Mouse (Mus musculus): ENCODE results near the gene Ppp1r14c. TPM values are rescaled to one million over a fixed set of nuclear protein-coding genes. Genes with fewer than 3 reads are reported as not detected.

The Ppp1r14c gene
- total and polyA plus RNA-seq, 3 experiments = 0.16 TPM; not detected in 2

DNA sequence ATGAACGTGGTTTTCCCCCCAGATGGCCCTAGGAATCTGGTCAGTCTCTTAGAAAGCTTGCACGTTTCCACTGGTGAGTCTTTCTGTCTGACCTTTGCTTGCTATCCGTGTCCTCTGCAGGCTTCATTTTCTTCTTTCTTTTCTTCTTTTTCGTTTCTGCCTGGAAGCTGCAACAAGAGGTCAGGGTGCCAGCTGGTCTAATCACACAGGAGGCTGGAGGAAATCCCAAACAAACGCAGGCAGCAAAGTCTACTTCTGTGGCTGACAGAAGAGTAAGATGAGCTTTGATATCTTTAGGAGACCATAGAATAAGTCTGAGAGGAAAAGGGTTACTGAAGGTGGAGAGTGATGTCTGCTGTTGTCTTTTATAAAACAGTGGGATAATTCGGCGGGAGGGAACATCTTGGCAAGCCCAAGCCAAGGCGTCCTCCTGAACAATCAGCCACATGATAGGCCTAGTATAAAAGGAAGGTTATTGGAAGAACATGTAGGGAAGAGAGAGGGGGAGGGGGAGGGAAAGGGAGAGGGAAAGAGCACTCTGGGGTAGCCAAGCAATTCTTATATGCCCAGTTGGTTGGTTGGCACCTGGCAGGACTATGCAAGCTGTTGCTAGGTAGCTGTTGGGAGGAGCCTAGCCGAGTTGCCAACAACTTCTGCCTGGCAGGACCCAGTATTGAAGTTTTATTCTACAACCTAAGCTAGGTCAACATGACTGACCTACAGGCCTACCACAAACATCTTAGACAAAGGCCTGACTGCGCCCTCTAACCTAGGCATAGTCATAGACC is 30.3 kb downstream of the Ppp1r14c start:
- H3K4me1 ChIP-seq (ENCODE audit: insufficient read depth, low read depth, low read length) = no peaks in the 10 kb centered on the region
- H3K9me3 ChIP-seq (replicated peaks) = no peaks in the 10 kb centered on the region
- no peaks in the 10 kb centered on the region for H3K27me3 ChIP-seq (ENCODE audit: insufficient read depth, low read length)
- TF ChIP-seq GATA1 (IDR thresholded peaks at IDR 0.05; ENCODE audit: borderline replicate concordance, low read length) = no peak
- TF ChIP-seq POLR2AphosphoS5 (IDR thresholded peaks at IDR 0.05; ENCODE audit: insufficient replicate concordance, low read depth, low read length) = no peak
- no peak for TF ChIP-seq GATA2 (IDR thresholded peaks at IDR 0.05; ENCODE audit: borderline replicate concordance, low read depth, low read length)
- no peak for TF ChIP-seq TAL1 (conservative IDR thresholded peaks at IDR 0.05; ENCODE audit: low read depth, low read length)
- ATAC-seq (ENCODE audit: extremely low read depth, insufficient number of reproducible peaks, low FRiP score, poor library complexity, severe bottlenecking) (no peak), DNase-seq (ENCODE audit: low spot score) (no peak)
- no peak overlapping the region for H3K4me3 ChIP-seq (ENCODE audit: low read depth, low read length)
- H3K36me3 ChIP-seq (replicated peaks) = no peaks in the 10 kb centered on the region

DNA sequence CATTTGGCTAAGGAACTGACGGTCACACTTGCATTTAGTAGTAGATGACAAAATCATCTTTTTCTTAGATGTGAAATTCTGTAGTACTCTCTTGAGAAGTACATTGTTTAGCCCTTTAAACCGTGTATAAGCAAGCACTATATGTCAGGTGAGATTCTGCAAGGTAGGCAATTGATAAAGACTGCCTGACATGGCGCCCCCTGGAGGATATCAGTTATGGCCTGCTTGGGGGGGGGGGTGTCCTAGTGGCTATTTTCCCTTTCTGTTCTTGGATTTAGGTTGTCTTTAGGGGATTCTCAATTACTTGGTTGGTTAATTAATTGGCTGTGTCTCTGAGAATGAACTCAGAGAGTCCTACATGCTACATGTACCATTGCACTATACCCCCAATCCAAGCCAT is 31.5 kb downstream of the Ppp1r14c start:
- ATAC-seq (ENCODE audit: extremely low read depth, insufficient number of reproducible peaks, low FRiP score, poor library complexity, severe bottlenecking) = no peak
- Histone ChIP-seq H3K4me1 (ENCODE audit: insufficient read depth, low read depth, low read length) (no peaks in the 10 kb centered on the region), H3K27me3 (ENCODE audit: insufficient read depth, low read length) (no peaks in the 10 kb centered on the region), H3K36me3 (replicated peaks) (no peaks in the 10 kb centered on the region), H3K9me3 (replicated peaks) (no peaks in the 10 kb centered on the region), H3K4me3 (ENCODE audit: low read depth, low read length) (no peak overlapping the region)
- DNase-seq (ENCODE audit: low spot score) = no peak
- TF ChIP-seq GATA1 (IDR thresholded peaks at IDR 0.05; ENCODE audit: borderline replicate concordance, low read length) = no peak
- TF ChIP-seq TAL1 (conservative IDR thresholded peaks at IDR 0.05; ENCODE audit: low read depth, low read length) = no peak
- TF ChIP-seq GATA2 (IDR thresholded peaks at IDR 0.05; ENCODE audit: borderline replicate concordance, low read depth, low read length) = no peak
- TF ChIP-seq POLR2AphosphoS5 (IDR thresholded peaks at IDR 0.05; ENCODE audit: insufficient replicate concordance, low read depth, low read length) = no peak
- TF ChIP-seq CTCF (IDR thresholded peaks at IDR 0.05; ENCODE audit: low read depth, low read length) = no peak

DNA sequence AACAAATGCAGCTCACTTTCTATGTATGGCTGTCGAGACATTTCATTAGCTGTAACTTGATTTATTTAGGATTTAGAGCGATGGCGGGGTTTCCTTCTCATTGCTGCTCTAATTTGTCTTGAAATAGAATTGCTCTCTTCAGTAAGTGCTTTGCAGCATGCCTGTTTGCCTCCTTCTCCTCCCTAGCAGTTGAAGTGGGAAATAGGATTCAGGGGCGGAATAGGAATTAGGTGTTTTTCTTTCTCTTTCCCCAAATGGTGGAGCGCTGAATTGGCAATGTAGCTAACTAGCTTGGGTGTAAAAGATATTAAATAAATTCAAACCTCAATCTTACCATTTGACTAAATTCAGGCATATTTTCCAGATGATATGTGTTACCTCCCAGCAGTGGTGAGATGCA is 32.2 kb downstream of the Ppp1r14c start:
- no peaks in the 10 kb centered on the region for H3K9me3 ChIP-seq (replicated peaks)
- DNase-seq (ENCODE audit: low spot score) (no peak), ATAC-seq (ENCODE audit: extremely low read depth, insufficient number of reproducible peaks, low FRiP score, poor library complexity, severe bottlenecking) (no peak)
- TF ChIP-seq CTCF (IDR thresholded peaks at IDR 0.05; ENCODE audit: low read depth, low read length) (no peak), GATA2 (IDR thresholded peaks at IDR 0.05; ENCODE audit: borderline replicate concordance, low read depth, low read length) (no peak), GATA1 (IDR thresholded peaks at IDR 0.05; ENCODE audit: borderline replicate concordance, low read length) (no peak), TAL1 (conservative IDR thresholded peaks at IDR 0.05; ENCODE audit: low read depth, low read length) (no peak), POLR2AphosphoS5 (IDR thresholded peaks at IDR 0.05; ENCODE audit: insufficient replicate concordance, low read depth, low read length) (no peak)
- H3K36me3 ChIP-seq (replicated peaks) = no peaks in the 10 kb centered on the region
- H3K27me3 ChIP-seq (ENCODE audit: insufficient read depth, low read length) = no peaks in the 10 kb centered on the region
- no peak overlapping the region for H3K4me3 ChIP-seq (ENCODE audit: low read depth, low read length)
- no peaks in the 10 kb centered on the region for H3K4me1 ChIP-seq (ENCODE audit: insufficient read depth, low read depth, low read length)

DNA sequence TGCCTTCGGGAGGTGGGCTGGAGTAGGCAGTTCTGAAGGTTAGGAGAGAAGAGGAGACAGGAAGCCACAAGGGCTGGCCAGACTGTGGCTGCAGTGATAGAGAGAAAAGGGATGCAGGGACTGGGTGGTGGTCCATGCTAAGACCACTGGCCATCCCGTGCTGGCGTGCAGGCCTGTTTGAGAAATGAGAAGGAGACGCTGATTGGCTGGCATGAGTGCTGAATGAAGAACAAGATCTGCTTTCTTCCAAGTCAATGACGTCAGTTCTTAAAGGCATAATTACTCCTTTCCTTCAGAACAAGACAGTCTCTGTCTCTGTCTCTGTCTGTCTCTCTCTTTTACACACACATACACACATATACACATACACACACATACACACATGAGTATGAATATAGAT is 36.4 kb downstream of the Ppp1r14c start:
- Histone ChIP-seq H3K27me3 (ENCODE audit: insufficient read depth, low read length) (no peaks in the 10 kb centered on the region), H3K4me3 (ENCODE audit: low read depth, low read length) (no peak overlapping the region), H3K9me3 (replicated peaks) (no peaks in the 10 kb centered on the region), H3K4me1 (ENCODE audit: insufficient read depth, low read depth, low read length) (no peaks in the 10 kb centered on the region), H3K36me3 (replicated peaks) (no peaks in the 10 kb centered on the region)
- DNase-seq (ENCODE audit: low spot score) (no peak), ATAC-seq (ENCODE audit: extremely low read depth, insufficient number of reproducible peaks, low FRiP score, poor library complexity, severe bottlenecking) (no peak)
- TF ChIP-seq GATA1 (IDR thresholded peaks at IDR 0.05; ENCODE audit: borderline replicate concordance, low read length) (no peak), CTCF (IDR thresholded peaks at IDR 0.05; ENCODE audit: low read depth, low read length) (no peak), GATA2 (IDR thresholded peaks at IDR 0.05; ENCODE audit: borderline replicate concordance, low read depth, low read length) (no peak), TAL1 (conservative IDR thresholded peaks at IDR 0.05; ENCODE audit: low read depth, low read length) (no peak), POLR2AphosphoS5 (IDR thresholded peaks at IDR 0.05; ENCODE audit: insufficient replicate concordance, low read depth, low read length) (no peak)

DNA sequence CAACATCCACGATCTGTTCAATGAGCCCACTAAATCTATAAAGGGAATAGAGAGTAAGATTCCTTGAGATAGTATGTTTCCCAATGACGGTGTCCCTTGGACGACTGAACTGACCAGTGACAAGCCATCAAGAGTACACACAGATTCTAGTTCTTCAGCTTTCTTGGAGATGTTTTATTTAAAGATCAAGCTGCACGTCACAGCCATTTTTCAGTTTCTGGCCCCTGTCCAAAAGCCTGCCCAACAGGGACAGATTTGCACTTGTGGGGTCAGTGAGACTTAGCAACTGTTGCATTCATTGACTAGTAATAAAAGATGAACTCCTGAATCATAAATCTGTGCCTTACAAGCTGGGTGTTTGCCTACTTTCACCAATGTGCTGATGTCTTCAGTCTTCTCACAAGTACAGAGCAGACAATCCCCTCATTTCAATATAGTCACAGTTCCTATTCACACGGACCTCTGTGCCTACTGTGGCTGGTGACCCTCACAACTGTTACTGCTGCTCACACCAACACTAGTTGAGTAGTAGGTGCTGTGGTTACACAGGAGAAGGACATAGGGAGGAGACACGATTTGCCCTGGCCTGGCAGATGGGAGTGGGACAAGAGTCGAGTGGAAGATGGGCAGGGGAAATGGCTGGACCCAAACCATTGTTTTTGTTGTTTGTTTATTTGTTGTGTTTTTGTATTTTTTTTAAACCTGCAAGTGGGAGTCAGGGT is 37.7 kb downstream of the Ppp1r14c start:
- no peak for DNase-seq (ENCODE audit: low spot score)
- H3K27me3 ChIP-seq (ENCODE audit: insufficient read depth, low read length) = no peaks in the 10 kb centered on the region
- no peaks in the 10 kb centered on the region for H3K36me3 ChIP-seq (replicated peaks)
- TF ChIP-seq TAL1 (conservative IDR thresholded peaks at IDR 0.05; ENCODE audit: low read depth, low read length) = no peak
- TF ChIP-seq CTCF (IDR thresholded peaks at IDR 0.05; ENCODE audit: low read depth, low read length) = no peak
- no peak for ATAC-seq (ENCODE audit: extremely low read depth, insufficient number of reproducible peaks, low FRiP score, poor library complexity, severe bottlenecking)
- no peaks in the 10 kb centered on the region for H3K9me3 ChIP-seq (replicated peaks)
- no peak overlapping the region for H3K4me3 ChIP-seq (ENCODE audit: low read depth, low read length)
- H3K4me1 ChIP-seq (ENCODE audit: insufficient read depth, low read depth, low read length) = no peaks in the 10 kb centered on the region

DNA sequence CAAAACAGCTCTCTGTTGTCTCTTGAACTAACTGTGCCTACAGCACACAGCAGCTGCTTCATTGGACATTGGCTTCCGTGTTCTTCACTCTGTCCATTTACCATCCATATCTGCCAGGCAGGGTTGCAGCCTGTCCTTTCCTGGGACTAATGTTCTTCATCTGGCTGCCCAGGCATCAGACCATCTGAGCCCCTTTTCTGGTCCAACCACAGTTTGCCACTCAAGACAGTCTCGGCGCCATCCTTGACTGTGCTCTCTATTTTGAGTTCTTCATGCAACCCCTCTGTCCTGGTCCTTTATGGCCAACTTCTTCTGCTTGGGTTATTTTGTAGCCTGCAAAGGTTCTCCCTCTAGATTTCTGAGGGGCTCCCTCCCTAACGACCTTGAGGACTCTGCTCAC is 38.5 kb downstream of the Ppp1r14c start:
- DNase-seq (ENCODE audit: low spot score) (no peak), ATAC-seq (ENCODE audit: extremely low read depth, insufficient number of reproducible peaks, low FRiP score, poor library complexity, severe bottlenecking) (no peak)
- no peaks in the 10 kb centered on the region for H3K27me3 ChIP-seq (ENCODE audit: insufficient read depth, low read length)
- H3K36me3 ChIP-seq (replicated peaks) = no peaks in the 10 kb centered on the region
- no peaks in the 10 kb centered on the region for H3K4me1 ChIP-seq (ENCODE audit: insufficient read depth, low read depth, low read length)
- no peaks in the 10 kb centered on the region for H3K9me3 ChIP-seq (replicated peaks)
- no peak for TF ChIP-seq POLR2AphosphoS5 (IDR thresholded peaks at IDR 0.05; ENCODE audit: insufficient replicate concordance, low read depth, low read length)
- no peak for TF ChIP-seq GATA1 (IDR thresholded peaks at IDR 0.05; ENCODE audit: borderline replicate concordance, low read length)
- no peak for TF ChIP-seq TAL1 (conservative IDR thresholded peaks at IDR 0.05; ENCODE audit: low read depth, low read length)
- no peak for TF ChIP-seq CTCF (IDR thresholded peaks at IDR 0.05; ENCODE audit: low read depth, low read length)
- no peak for TF ChIP-seq GATA2 (IDR thresholded peaks at IDR 0.05; ENCODE audit: borderline replicate concordance, low read depth, low read length)
- H3K4me3 ChIP-seq (ENCODE audit: low read depth, low read length) = no peak overlapping the region
